25 mouse cellular contexts compared by ENCODE assay signal in the genomic region with DNA sequence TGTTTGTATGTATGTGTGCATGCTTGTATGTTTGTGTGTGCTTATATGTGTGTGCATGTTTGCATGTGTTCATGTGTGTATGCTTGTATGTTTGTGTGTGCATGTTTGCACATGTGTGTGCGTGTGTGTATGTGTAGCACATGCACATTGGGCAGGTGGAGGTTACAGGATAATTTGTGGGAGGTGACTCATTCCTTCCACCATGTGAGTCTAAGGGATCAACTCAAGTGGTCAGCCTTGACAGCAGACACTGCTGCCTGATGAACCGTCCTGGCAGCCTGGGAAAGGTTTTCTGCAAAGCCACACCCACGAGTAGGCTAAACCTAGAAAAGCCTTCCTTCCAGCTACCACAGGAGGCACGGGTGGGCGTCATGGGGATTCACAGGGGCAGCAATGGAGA. TPM values are rescaled to one million over a fixed set of nuclear protein-coding genes. Genes with fewer than 3 reads are reported as not detected.
DNase-seq lines count a peak whose midpoint lies in the region; ATAC-seq and TF ChIP-seq lines count a peak whose summit lies in the region.
"Had no signal": no experiment of that assay in that cellular context is flagged by ENCODE, and none has a peak within 500 bp of the region (broad histone marks: within the 10 kb centered on the region; RNA-seq: fewer than 3 reads in every experiment).

No protein-coding gene starts in this region.

- no peaks in the 10 kb centered on the region for H3K36me3 ChIP-seq in midbrain, embryonic 11.5 days (ENCODE audit: control insufficient read depth, insufficient read depth, low read length)
- H3K36me3 ChIP-seq in midbrain, postnatal 0 days (ENCODE audit: insufficient read depth, low read length), result no peaks in the 10 kb centered on the region
- H3K36me3 ChIP-seq: embryonic facial prominence, embryonic 12.5 days; embryonic facial prominence, embryonic 15.5 days; forebrain, embryonic 12.5 days; forebrain, embryonic 15.5 days; heart, embryonic 10.5 days; heart, embryonic 13.5 days; hindbrain, embryonic 12.5 days; hindbrain, embryonic 15.5 days had no signal

- H3K27ac ChIP-seq in midbrain, embryonic 11.5 days (ENCODE audit: low read depth, low read length), result no peak overlapping the region
- no peak overlapping the region for H3K27ac ChIP-seq in midbrain, postnatal 0 days (ENCODE audit: low read depth, low read length)
- H3K27ac ChIP-seq: embryonic facial prominence, embryonic 12.5 days; embryonic facial prominence, embryonic 15.5 days; forebrain, embryonic 12.5 days; forebrain, embryonic 15.5 days; heart, adult 2 months; heart, embryonic 10.5 days; heart, embryonic 13.5 days; hindbrain, embryonic 12.5 days; hindbrain, embryonic 15.5 days had no signal

- no peak for TF ChIP-seq CTCF in midbrain, postnatal 0 days (IDR thresholded peaks at IDR 0.05)

- H3K27me3 ChIP-seq in midbrain, embryonic 11.5 days (ENCODE audit: control insufficient read depth, insufficient read depth, low read length), result no peaks in the 10 kb centered on the region
- H3K27me3 ChIP-seq in midbrain, postnatal 0 days (ENCODE audit: insufficient read depth, low read length), result no peaks in the 10 kb centered on the region
- H3K27me3 ChIP-seq: embryonic facial prominence, embryonic 12.5 days; embryonic facial prominence, embryonic 15.5 days; forebrain, embryonic 15.5 days; hindbrain, embryonic 15.5 days had no signal

- no peak for ATAC-seq in midbrain, embryonic 11.5 days (ENCODE audit: low FRiP score)
- no peak for ATAC-seq in midbrain, postnatal 0 days (ENCODE audit: low FRiP score)
- ATAC-seq: forebrain, embryonic 15.5 days; intestine, postnatal 0 days had no signal

- no peaks in the 10 kb centered on the region for H3K4me1 ChIP-seq in midbrain, embryonic 11.5 days (ENCODE audit: control insufficient read depth, insufficient read depth, low read length)
- no peaks in the 10 kb centered on the region for H3K4me1 ChIP-seq in midbrain, postnatal 0 days (ENCODE audit: insufficient read depth, low read length)
- H3K4me1 ChIP-seq: embryonic facial prominence, embryonic 12.5 days; embryonic facial prominence, embryonic 15.5 days; forebrain, embryonic 12.5 days; forebrain, embryonic 15.5 days; heart, embryonic 10.5 days; heart, embryonic 13.5 days; hindbrain, embryonic 12.5 days; hindbrain, embryonic 15.5 days had no signal

- no peak overlapping the region for H3K9ac ChIP-seq in midbrain, embryonic 11.5 days (ENCODE audit: low read length)
- no peak overlapping the region for H3K9ac ChIP-seq in midbrain, postnatal 0 days (replicated peaks; ENCODE audit: low read length, poor library complexity, severe bottlenecking)
- H3K9ac ChIP-seq: embryonic facial prominence, embryonic 12.5 days; embryonic facial prominence, embryonic 15.5 days; forebrain, embryonic 12.5 days; forebrain, embryonic 15.5 days; heart, embryonic 13.5 days; hindbrain, embryonic 12.5 days; hindbrain, embryonic 15.5 days had no signal

- H3K4me3 ChIP-seq in midbrain, embryonic 11.5 days (ENCODE audit: low read depth, low read length), result no peak overlapping the region
- no peak overlapping the region for H3K4me3 ChIP-seq in midbrain, postnatal 0 days (ENCODE audit: low read depth, low read length)
- H3K4me3 ChIP-seq: embryonic facial prominence, embryonic 12.5 days; embryonic facial prominence, embryonic 15.5 days; forebrain, embryonic 12.5 days; forebrain, embryonic 15.5 days; heart, adult 2 months; heart, embryonic 10.5 days; heart, embryonic 13.5 days; hindbrain, embryonic 12.5 days; hindbrain, embryonic 15.5 days had no signal

- 35% methylated on average over 5 of the region's 5 CpGs for WGBS in midbrain, embryonic 11.5 days
- WGBS in midbrain, postnatal 0 days, result 41% methylated on average over 5 of the region's 5 CpGs

- DNase-seq in adrenal gland, postnatal 14 days, result peak; percentile 11
- DNase-seq in adrenal gland, postnatal 4 days (ENCODE audit: low spot score in 2 of 2), result no peak
- peak; percentile 51 for DNase-seq in midbrain, embryonic 11.5 days (ENCODE audit: low spot score, missing footprints)
- no peak for DNase-seq in midbrain, postnatal 0 days (ENCODE audit: low spot score)
- DNase-seq in MN1 (ENCODE audit: low spot score), result peak; percentile 46
- DNase-seq in c-Kit-positive CD71-positive TER-119-positive erythroid progenitor cells, embryonic 14.5 days (ENCODE audit: low spot score), result no peak
- DNase-seq: cerebellum, adult 11 months; cerebellum, adult 2 months; cerebellum, adult 9-11 months; cerebellum, postnatal 25 days; gastrocnemius, postnatal 25 days; heart, adult 2 months; heart, postnatal 14 days; kidney, adult 2 months had no signal

- no peak overlapping the region for H3K4me2 ChIP-seq in midbrain, embryonic 11.5 days
- no peak overlapping the region for H3K4me2 ChIP-seq in midbrain, postnatal 0 days (ENCODE audit: low read depth, low read length, poor library complexity, severe bottlenecking)
- H3K4me2 ChIP-seq: embryonic facial prominence, embryonic 12.5 days; embryonic facial prominence, embryonic 15.5 days; forebrain, embryonic 12.5 days; forebrain, embryonic 15.5 days; heart, embryonic 13.5 days; hindbrain, embryonic 12.5 days; hindbrain, embryonic 15.5 days had no signal

- no peaks in the 10 kb centered on the region for H3K9me3 ChIP-seq in midbrain, embryonic 11.5 days (ENCODE audit: control insufficient read depth, low read length)
- no peaks in the 10 kb centered on the region for H3K9me3 ChIP-seq in midbrain, postnatal 0 days (ENCODE audit: low read length)
- H3K9me3 ChIP-seq: embryonic facial prominence, embryonic 12.5 days; embryonic facial prominence, embryonic 15.5 days; forebrain, embryonic 12.5 days; forebrain, embryonic 15.5 days; heart, embryonic 10.5 days; hindbrain, embryonic 12.5 days; hindbrain, embryonic 15.5 days had no signal

RNA-seq across cellular contexts. Expression of a gene that starts 8.8 kb away (rescaled TPM):
- total RNA-seq in adrenal gland, postnatal 14 days (2021), result 4.2 and 4.7 TPM in 2 replicates
- 10 to 100 TPM; 10.9 to 13.6 TPM for total RNA-seq in adrenal gland, postnatal 4 days (2021)
- 11.6 and 14.9 TPM in 2 replicates for polyA plus RNA-seq in midbrain, embryonic 11.5 days (2014; fragmentation: Nextera tagmentation; extraction: Ambion mirVana)
- 31.3 and 37.7 TPM in 2 replicates for total RNA-seq in midbrain, postnatal 0 days (2014; rRNA removed)
- polyA plus RNA-seq in midbrain, postnatal 0 days (2015; fragmentation: Nextera tagmentation; extraction: Ambion mirVana), result 14.1 and 22.4 TPM in 2 replicates
- total RNA-seq: common myeloid progenitor, adult 5-6 weeks; hematopoietic stem cell, adult 5-6 weeks had no signal
- polyA plus RNA-seq: heart, adult 2 months had no signal

Comparison
In these comparisons a context has a peak if more than half of its experiments do, and no peak if none do; other contexts are left out.
1. DNase-seq: peak in adrenal gland, postnatal 14 days (single experiment), midbrain, embryonic 11.5 days (single experiment) and MN1 (single experiment); none in adrenal gland, postnatal 4 days (0 of 2), midbrain, postnatal 0 days (single experiment) and c-Kit-positive CD71-positive TER-119-positive erythroid progenitor cells, embryonic 14.5 days (single experiment).